Mouse (Mus musculus): ENCODE measurements at regions not wholly inside any gene's neighbourhood (a gene's known extent, or its start where the extent isn't known, plus 50 kb on each side); places are given as distances from the start of the nearest gene placed in this dataset.
"Not testable (repeated sequence)": the region's sequence is repeated elsewhere in the genome, so short reads cannot be mapped to it uniquely, and the experiment has no call there.

DNA sequence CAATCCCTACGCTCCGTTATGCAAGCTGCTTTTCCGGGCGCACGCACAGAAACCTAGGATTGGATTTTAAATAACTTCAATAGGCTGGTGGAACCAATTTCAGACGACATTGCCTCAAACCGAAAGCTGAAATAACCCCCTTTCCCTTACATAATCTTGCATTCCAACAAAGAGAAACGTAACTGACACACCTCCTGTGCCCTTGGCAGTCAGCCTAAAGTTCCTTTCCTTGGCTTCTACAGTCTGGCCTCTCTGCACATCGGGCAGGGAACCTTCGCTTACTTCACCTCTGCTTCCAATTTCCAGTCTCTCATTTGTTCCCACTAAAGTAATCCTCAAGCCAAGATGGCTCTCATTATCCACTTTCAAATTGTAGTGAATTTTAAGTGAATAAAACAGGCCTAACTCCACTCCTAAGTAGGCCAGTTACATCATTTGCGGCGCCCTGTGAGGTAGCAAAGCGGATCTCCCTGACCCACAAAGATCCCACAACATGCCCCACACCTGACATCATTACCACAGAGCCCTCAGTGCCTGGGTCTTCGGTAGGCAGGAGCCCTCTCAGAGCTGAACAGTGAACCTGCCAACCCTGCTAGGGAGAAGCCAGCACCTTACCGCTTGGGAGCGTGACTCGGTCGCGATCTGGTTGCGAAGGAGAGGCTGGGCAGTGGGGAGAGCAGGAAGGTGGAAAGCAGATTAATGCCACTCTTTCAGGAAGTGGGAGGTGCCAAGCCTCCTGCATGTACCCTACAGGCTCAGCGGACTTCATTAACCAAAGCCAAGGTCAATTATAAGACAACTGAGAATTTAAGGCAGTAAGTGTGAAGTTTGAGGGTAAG, 279.0 kb upstream of the Arglu1 start:
- peaks cover 38% of the 10 kb centered on the region for H3K4me1 ChIP-seq
- no peaks in the 10 kb centered on the region for H3K27me3 ChIP-seq (replicated peaks; ENCODE audit: low read depth, poor library complexity, severe bottlenecking)
- 0 out of 2 replicates have a peak, but pooled peaks cover 2% of the 10 kb centered on the region for H3K9me3 ChIP-seq
- WGBS = 83% methylated on average over 21 of the region's 21 CpGs
- peak overlapping the region; percentile 31; the same call in 1 of the 2 replicates for H3K27ac ChIP-seq (replicated peaks)
- no peak for DNase-seq (ENCODE audit: low spot score)
- no peaks in the 10 kb centered on the region for H3K36me3 ChIP-seq (replicated peaks)
- H3K4me3 ChIP-seq = no peak overlapping the region

DNA sequence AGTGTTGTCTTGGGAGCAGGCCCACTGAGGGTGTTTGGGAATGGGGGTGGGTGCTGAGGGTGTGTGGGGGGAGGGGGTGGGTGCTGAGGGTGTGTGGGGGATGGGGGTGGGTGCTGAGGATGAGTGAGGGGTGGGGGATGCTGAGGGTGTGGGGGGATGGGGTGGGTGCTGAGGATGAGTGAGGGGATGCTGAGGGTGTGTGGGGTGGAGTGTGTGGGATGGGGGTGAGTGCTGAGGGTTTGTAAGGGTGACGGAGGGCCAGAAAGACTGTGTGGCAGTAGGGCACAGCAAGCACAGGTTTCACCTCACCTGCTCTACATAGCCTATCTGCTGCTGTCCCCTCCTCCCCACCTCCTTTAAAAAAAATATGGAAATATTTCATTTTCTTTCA, 276.3 kb upstream of the Arglu1 start:
- H3K27me3 ChIP-seq (replicated peaks; ENCODE audit: low read depth, poor library complexity, severe bottlenecking) = no peaks in the 10 kb centered on the region
- no peak for DNase-seq (ENCODE audit: low spot score)
- no peaks in the 10 kb centered on the region for H3K36me3 ChIP-seq (replicated peaks)
- peaks cover 42% of the 10 kb centered on the region for H3K4me1 ChIP-seq
- H3K9me3 ChIP-seq = 0 out of 2 replicates have a peak, but pooled peaks cover 2% of the 10 kb centered on the region
- H3K4me3 ChIP-seq = no peak overlapping the region
- H3K27ac ChIP-seq (replicated peaks) = peak overlapping the region; percentile 61
- 56% methylated on average over 1 of the region's 1 CpGs for WGBS

DNA sequence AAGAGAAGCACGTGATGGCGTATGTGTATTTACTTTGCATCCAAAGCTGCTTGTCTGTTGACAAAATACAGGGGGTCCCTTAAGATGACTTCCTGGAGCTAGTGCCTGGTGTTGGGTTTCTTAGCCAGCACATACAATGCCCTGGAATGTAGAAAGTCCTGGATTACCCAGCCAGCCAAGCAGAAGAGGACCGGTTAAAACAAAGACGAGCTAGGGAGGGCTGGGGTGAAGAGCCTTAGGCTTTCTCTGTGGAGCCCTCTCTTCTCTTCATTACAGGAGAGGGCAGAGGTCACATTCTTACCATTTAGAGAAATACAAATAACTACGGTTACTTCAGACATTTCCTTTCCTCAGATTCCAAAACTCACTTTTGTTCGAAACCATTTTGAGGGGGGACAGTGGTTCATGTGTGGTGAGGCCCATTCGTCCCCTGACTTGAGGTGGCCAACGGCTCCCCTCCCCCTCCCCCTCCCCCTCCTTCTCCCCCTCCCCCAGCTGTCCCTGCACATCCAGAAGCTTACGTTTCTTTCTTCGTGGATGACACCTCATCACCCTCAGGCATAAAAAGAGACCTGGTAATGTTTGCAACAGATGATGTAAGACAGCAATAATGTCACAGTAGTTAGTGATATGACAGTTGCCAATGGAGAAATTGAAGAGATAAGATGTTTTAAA, 275.8 kb upstream of the Arglu1 start:
- WGBS = 4% methylated on average over 10 of the region's 10 CpGs
- Histone ChIP-seq H3K36me3 (replicated peaks) (no peaks in the 10 kb centered on the region), H3K4me1 (peaks cover 42% of the 10 kb centered on the region), H3K27me3 (replicated peaks; ENCODE audit: low read depth, poor library complexity, severe bottlenecking) (no peaks in the 10 kb centered on the region), H3K9me3 (0 out of 2 replicates have a peak, but pooled peaks cover 2% of the 10 kb centered on the region), H3K27ac (replicated peaks) (peak overlapping the region; percentile 61), H3K4me3 (no peak overlapping the region)
- DNase-seq (ENCODE audit: low spot score) = peak; percentile 66

- DNase-seq (ENCODE audit: low spot score) = no peak
- Histone ChIP-seq H3K27me3 (replicated peaks; ENCODE audit: low read depth, poor library complexity, severe bottlenecking) (no peaks in the 10 kb centered on the region), H3K9me3 (no peaks in the 10 kb centered on the region), H3K4me3 (no peak overlapping the region), H3K27ac (replicated peaks) (no peak overlapping the region), H3K4me1 (peaks cover 14% of the 10 kb centered on the region), H3K36me3 (replicated peaks) (no peaks in the 10 kb centered on the region)
- WGBS = 82% methylated on average over 3 of the region's 3 CpGs
Measured at GRCm38 (mm10) chr8:8960221-8960620, 269.9 kb upstream of the Arglu1 start.

DNA sequence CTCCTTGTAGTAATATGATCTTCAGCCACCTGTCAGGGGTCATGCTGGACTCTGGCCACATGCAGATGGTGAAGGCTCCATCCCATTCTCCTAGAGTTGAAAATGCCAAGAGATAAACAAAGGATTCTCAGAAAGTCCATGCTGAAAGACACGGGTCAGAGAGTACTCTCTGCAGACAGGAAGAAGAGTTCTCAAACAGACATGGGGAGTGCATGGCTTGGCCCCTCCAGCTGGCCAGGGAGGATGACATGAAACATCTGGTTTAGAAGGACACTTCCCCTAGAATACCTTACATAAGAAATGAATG, 269.4 kb upstream of the Arglu1 start:
- H3K9me3 ChIP-seq = no peaks in the 10 kb centered on the region
- WGBS = 43% methylated on average over 1 of the region's 1 CpGs
- no peaks in the 10 kb centered on the region for H3K36me3 ChIP-seq (replicated peaks)
- peaks cover 9% of the 10 kb centered on the region for H3K4me1 ChIP-seq
- H3K27ac ChIP-seq (replicated peaks) = no peak overlapping the region
- no peaks in the 10 kb centered on the region for H3K27me3 ChIP-seq (replicated peaks; ENCODE audit: low read depth, poor library complexity, severe bottlenecking)
- H3K4me3 ChIP-seq = no peak overlapping the region
- DNase-seq (ENCODE audit: low spot score) = no peak

GRCm38 (mm10) chr8:8959021-8959786, 268.9 kb upstream of the Arglu1 start:
- no peak overlapping the region for H3K27ac ChIP-seq (replicated peaks)
- H3K36me3 ChIP-seq (replicated peaks) = 0 out of 2 replicates have a peak, but pooled peaks cover 4% of the 10 kb centered on the region
- H3K27me3 ChIP-seq (replicated peaks; ENCODE audit: low read depth, poor library complexity, severe bottlenecking) = no peaks in the 10 kb centered on the region
- H3K4me3 ChIP-seq = no peak overlapping the region
- DNase-seq (ENCODE audit: low spot score) = no peak
- H3K9me3 ChIP-seq = no peaks in the 10 kb centered on the region
- 77% methylated on average over 8 of the region's 8 CpGs for WGBS
- H3K4me1 ChIP-seq = peaks cover 6% of the 10 kb centered on the region; the same call in 1 of the 2 replicates

DNA sequence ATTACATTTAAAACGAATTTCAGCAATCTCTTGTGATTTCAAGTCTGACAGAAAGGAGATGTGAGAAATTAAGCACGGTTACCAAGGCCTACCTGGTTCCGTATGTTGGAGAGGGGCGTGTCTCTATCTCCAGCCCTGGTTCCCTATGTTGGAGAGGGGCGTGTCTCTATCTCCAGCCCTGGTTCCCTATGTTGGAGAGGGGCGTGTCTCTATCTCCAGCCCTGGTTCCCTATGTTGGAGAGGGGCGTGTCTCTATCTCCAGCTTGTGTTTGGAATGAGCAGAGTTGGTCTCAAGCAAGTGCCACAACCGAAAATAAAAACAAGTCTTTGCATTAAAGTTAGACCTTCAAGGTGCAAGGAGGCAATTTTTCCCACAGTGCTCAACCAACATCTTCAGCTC, 267.8 kb upstream of the Arglu1 start:
- not testable (repeated sequence) for H3K27ac ChIP-seq (replicated peaks); H3K9me3 ChIP-seq; H3K4me3 ChIP-seq; H3K27me3 ChIP-seq (replicated peaks; ENCODE audit: low read depth, poor library complexity, severe bottlenecking); H3K36me3 ChIP-seq (replicated peaks); DNase-seq (ENCODE audit: low spot score); H3K4me1 ChIP-seq
- 86% methylated on average over 8 of the region's 8 CpGs for WGBS

- no peaks in the 10 kb centered on the region for H3K27me3 ChIP-seq (replicated peaks; ENCODE audit: low read depth, poor library complexity, severe bottlenecking)
- DNase-seq (ENCODE audit: low spot score) = no peak
- no peak overlapping the region for H3K4me3 ChIP-seq
- 8% methylated on average over 4 of the region's 4 CpGs for WGBS
- peak overlapping the region; percentile 11; the same call in 1 of the 2 replicates for H3K27ac ChIP-seq (replicated peaks)
- no peaks in the 10 kb centered on the region for H3K9me3 ChIP-seq
- H3K4me1 ChIP-seq = peaks cover 35% of the 10 kb centered on the region
- 0 out of 2 replicates have a peak, but pooled peaks cover 4% of the 10 kb centered on the region for H3K36me3 ChIP-seq (replicated peaks)
Measured at GRCm38 (mm10) chr8:8952212-8952611, 261.9 kb upstream of the Arglu1 start.

DNA sequence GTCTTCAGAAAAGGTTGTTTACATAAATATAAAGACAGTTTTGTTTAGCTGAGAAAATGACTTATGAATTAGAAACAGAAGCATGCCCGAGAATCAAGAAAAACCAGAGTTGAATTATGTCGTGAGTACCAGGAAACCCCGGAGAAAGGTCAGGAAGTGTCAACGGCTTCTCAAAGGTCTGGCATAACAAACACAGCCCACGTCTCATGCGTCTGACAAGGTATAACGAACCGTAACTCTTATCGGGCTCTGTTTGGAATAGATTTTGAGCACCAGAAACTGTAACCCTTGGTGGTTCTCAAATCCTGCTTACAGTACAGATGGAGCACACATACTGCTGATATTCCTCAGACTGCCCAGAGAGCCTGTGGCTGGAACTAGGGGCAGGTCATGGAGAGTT, 260.9 kb upstream of the Arglu1 start:
- peaks cover 36% of the 10 kb centered on the region for H3K4me1 ChIP-seq
- H3K27me3 ChIP-seq (replicated peaks; ENCODE audit: low read depth, poor library complexity, severe bottlenecking) = 0 out of 2 replicates have a peak, but pooled peaks cover 3% of the 10 kb centered on the region
- 19% methylated on average over 9 of the region's 9 CpGs for WGBS
- DNase-seq (ENCODE audit: low spot score) = no peak
- H3K4me3 ChIP-seq = no peak overlapping the region
- no peaks in the 10 kb centered on the region for H3K9me3 ChIP-seq
- 0 out of 2 replicates have a peak, but pooled peaks cover 4% of the 10 kb centered on the region for H3K36me3 ChIP-seq (replicated peaks)
- no peak overlapping the region for H3K27ac ChIP-seq (replicated peaks)

GRCm38 (mm10) chr8:8947516-8948161, 257.3 kb upstream of the Arglu1 start:
- Histone ChIP-seq H3K27me3 (replicated peaks; ENCODE audit: low read depth, poor library complexity, severe bottlenecking) (0 out of 2 replicates have a peak, but pooled peaks cover 4% of the 10 kb centered on the region), H3K4me3 (no peak overlapping the region), H3K27ac (replicated peaks) (peak overlapping the region; percentile 45), H3K4me1 (peaks cover 36% of the 10 kb centered on the region), H3K9me3 (no peaks in the 10 kb centered on the region), H3K36me3 (replicated peaks) (no peaks in the 10 kb centered on the region)
- 31% methylated on average over 7 of the region's 7 CpGs for WGBS
- DNase-seq (ENCODE audit: low spot score) = peak; percentile 69

DNA sequence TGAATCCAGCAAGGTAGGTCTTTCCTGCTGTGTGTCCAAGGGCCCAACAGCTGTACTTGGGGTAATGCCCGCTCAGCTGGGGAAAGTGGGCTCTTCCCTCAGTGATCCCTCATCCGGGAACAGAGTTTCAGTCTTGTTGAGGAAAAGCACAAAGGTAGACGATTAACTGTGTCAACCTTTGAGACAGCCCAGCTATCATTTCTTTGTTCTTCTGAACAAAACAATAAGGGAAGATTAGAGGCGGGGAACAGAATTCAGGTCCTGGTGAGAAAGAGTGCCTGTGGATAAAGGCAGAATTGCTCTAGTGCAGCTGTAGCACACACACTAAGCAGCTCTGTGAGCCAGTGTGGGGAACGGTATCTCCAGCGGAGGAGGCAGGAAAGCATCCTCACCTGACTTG, 252.7 kb upstream of the Arglu1 start:
- no peak for DNase-seq (ENCODE audit: low spot score)
- no peak overlapping the region for H3K27ac ChIP-seq (replicated peaks)
- H3K27me3 ChIP-seq (replicated peaks; ENCODE audit: low read depth, poor library complexity, severe bottlenecking) = 0 out of 2 replicates have a peak, but pooled peaks cover 4% of the 10 kb centered on the region
- WGBS = 65% methylated on average over 6 of the region's 6 CpGs
- H3K36me3 ChIP-seq (replicated peaks) = no peaks in the 10 kb centered on the region
- no peak overlapping the region for H3K4me3 ChIP-seq
- peaks cover 16% of the 10 kb centered on the region for H3K4me1 ChIP-seq
- no peaks in the 10 kb centered on the region for H3K9me3 ChIP-seq

DNA sequence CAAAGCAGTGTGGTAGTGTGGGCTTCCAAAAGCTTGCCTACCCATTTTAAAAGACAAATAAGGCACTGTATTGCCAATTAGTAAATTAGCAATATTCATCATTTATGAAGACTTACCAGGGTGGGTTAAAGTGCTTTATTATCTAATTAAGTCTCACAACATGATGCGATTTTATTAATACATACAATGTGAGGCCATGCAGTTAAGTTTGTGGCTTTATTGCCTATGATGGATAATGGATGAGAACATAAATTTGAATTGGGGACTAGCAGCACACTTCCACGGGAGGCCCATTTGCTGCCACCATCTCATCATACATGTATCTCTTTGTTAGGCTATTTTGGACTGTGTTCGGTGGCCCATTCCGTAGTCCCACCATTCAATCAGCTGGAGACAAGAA, 250.6 kb upstream of the Arglu1 start:
- H3K36me3 ChIP-seq (replicated peaks) = no peaks in the 10 kb centered on the region
- no peak for DNase-seq (ENCODE audit: low spot score)
- H3K9me3 ChIP-seq = no peaks in the 10 kb centered on the region
- no peaks in the 10 kb centered on the region for H3K27me3 ChIP-seq (replicated peaks; ENCODE audit: low read depth, poor library complexity, severe bottlenecking)
- no peak overlapping the region for H3K27ac ChIP-seq (replicated peaks)
- WGBS = 93% methylated on average over 4 of the region's 4 CpGs
- H3K4me1 ChIP-seq = peaks cover 5% of the 10 kb centered on the region
- no peak overlapping the region for H3K4me3 ChIP-seq

All from embryonic facial prominence, embryonic 10.5 days (tissue).